Mouse (Mus musculus) limb, embryonic 15.5 days (tissue): ENCODE measurements at regions not wholly inside any gene's neighbourhood (a gene's known extent, or its start where the extent isn't known, plus 50 kb on each side); places are given as distances from the start of the nearest gene placed in this dataset.
"Not testable (repeated sequence)": the region's sequence is repeated elsewhere in the genome, so short reads cannot be mapped to it uniquely, and the experiment has no call there.

Source experiments
- ATAC-seq: fragments of 200-750 bp; cut with Nextera tagmentation; 2 replicates; pipeline ENCODE4 v1.8.0; 2017; ENCODE audit warnings: low read depth, moderate TSS enrichment; ENCODE audit not compliant: insufficient number of reproducible peaks, low FRiP score, low TSS enrichment
- H3K27ac ChIP-seq: fragments of 300-500 bp; sonication (generic); 2 replicates; pipeline ENCODE4 v1.5.1; 2015; ENCODE audit warnings: moderate library complexity, mild to moderate bottlenecking, inconsistent platforms
- H3K27me3 ChIP-seq: fragments of 300-500 bp; sonication (generic); 2 replicates; pipeline ENCODE4 v1.6.1; 2015; ENCODE audit warnings: inconsistent platforms
- H3K36me3 ChIP-seq: fragments of 300-500 bp; sonication (generic); 2 replicates; pipeline ENCODE4 v1.6.1; 2015; ENCODE audit warnings: inconsistent platforms
- H3K4me1 ChIP-seq: fragments of 300-500 bp; sonication (generic); 2 replicates; pipeline ENCODE4 v1.6.1; 2015; ENCODE audit warnings: inconsistent platforms
- H3K4me2 ChIP-seq: fragments of 300-500 bp; sonication (generic); 2 replicates; pipeline ENCODE4 v1.6.1; 2015; ENCODE audit warnings: mild to moderate bottlenecking, inconsistent platforms
- H3K4me3 ChIP-seq: fragments of 300-500 bp; sonication (generic); 2 replicates; pipeline ENCODE4 v1.5.1; 2015; ENCODE audit warnings: mild to moderate bottlenecking, inconsistent platforms
- H3K9ac ChIP-seq: fragments of 300-500 bp; sonication (generic); 2 replicates; pipeline ENCODE4 v1.6.1; 2015; ENCODE audit warnings: inconsistent platforms
- H3K9me3 ChIP-seq: fragments of 300-500 bp; sonication (generic); 2 replicates; pipeline ENCODE4 v1.6.1; 2016; ENCODE audit warnings: inconsistent platforms
- WGBS: fragments of 180-500 bp; shearing (Covaris S2); methylation state at CpG from one replicate; pipeline ENCODE4 v1.1.7; 2015; 5-methylcytosine and 5-hydroxymethylcytosine counted together

DNA sequence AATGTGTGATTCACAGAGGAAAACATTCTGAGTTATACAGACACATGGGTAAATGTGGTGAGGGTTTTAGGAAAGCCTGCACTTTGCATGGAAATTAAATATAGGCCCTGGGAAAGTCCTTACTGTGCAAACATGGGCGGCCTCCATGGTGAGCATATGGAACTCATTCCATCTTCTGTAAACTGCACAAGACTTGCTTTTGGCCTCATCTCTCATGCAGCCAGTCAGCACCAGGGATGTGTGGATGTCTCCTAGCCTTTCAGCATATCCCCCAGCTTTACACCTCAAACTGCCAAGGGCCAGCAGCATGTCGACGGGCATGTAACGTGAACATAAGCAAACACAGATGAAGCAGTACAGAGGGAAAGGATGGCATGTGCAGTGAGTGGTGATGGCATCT, 364.7 kb upstream of the 1700008P02Rik start:
- Histone ChIP-seq H3K9ac (no peak overlapping the region), H3K27me3 (no peaks in the 10 kb centered on the region), H3K4me2 (no peak overlapping the region), H3K4me3 (no peak overlapping the region), H3K36me3 (no peaks in the 10 kb centered on the region), H3K27ac (0 out of 2 replicates have a peak overlapping the region, but pooled peaks have one; percentile 13), H3K9me3 (no peaks in the 10 kb centered on the region), H3K4me1 (no peaks in the 10 kb centered on the region)
- no peak for ATAC-seq
- WGBS: 52% methylated on average over 4 of the region's 4 CpGs

- H3K36me3 ChIP-seq: no peaks in the 10 kb centered on the region
- H3K4me1 ChIP-seq: no peaks in the 10 kb centered on the region
- H3K4me3 ChIP-seq: no peak overlapping the region
- no peak for ATAC-seq
- no peaks in the 10 kb centered on the region for H3K27me3 ChIP-seq
- no peaks in the 10 kb centered on the region for H3K9me3 ChIP-seq
- no peak overlapping the region for H3K4me2 ChIP-seq
- no peak overlapping the region for H3K27ac ChIP-seq
- WGBS: 88% methylated on average over 7 of the region's 7 CpGs
- no peak overlapping the region for H3K9ac ChIP-seq
These were observed 337.4 kb upstream of the 1700008P02Rik start for GRCm38 (mm10) chr3:6957681-6958080.

- Histone ChIP-seq H3K36me3 (no peaks in the 10 kb centered on the region), H3K4me2 (no peak overlapping the region), H3K9me3 (no peaks in the 10 kb centered on the region), H3K27me3 (no peaks in the 10 kb centered on the region), H3K9ac (no peak overlapping the region), H3K27ac (0 out of 2 replicates have a peak overlapping the region, but pooled peaks have one; percentile 14), H3K4me3 (no peak overlapping the region), H3K4me1 (no peaks in the 10 kb centered on the region)
- ATAC-seq: peak; percentile 58; the same call in 1 of the 2 replicates
- WGBS: 37% methylated on average over 4 of the region's 4 CpGs
These were observed 312.4 kb upstream of the 1700008P02Rik start for GRCm38 (mm10) chr3:6932535-6933103.

DNA sequence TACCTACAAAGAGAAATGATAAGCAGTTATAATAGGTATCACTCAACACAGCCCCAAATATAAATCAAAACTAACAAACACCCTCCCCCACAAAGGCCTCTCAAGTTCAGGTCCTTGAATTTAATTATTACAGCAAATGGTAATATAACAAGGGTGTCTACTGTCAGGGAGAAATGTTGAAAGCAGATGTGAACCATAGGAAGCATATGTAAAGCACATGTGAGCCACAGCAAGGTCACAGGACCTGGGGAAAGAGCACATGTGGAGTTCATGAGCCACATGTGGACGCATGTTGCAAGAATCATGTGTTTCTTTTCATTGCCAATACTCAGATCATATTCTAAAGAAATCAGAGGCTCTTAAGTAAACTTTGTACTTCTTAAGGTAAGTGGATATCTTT, 306.5 kb upstream of the 1700008P02Rik start:
- no peaks in the 10 kb centered on the region for H3K4me1 ChIP-seq
- H3K9ac ChIP-seq: no peak overlapping the region
- no peaks in the 10 kb centered on the region for H3K36me3 ChIP-seq
- no peak overlapping the region for H3K4me2 ChIP-seq
- WGBS: 34% methylated on average over 1 of the region's 1 CpGs
- no peaks in the 10 kb centered on the region for H3K27me3 ChIP-seq
- ATAC-seq: no peak
- H3K9me3 ChIP-seq: no peaks in the 10 kb centered on the region
- no peak overlapping the region for H3K4me3 ChIP-seq
- H3K27ac ChIP-seq: no peak overlapping the region

- H3K36me3 ChIP-seq, H3K4me2 ChIP-seq, ATAC-seq, H3K4me1 ChIP-seq, H3K9ac ChIP-seq, H3K27ac ChIP-seq, H3K9me3 ChIP-seq, H3K27me3 ChIP-seq, H3K4me3 ChIP-seq: not testable (repeated sequence)
- 63% methylated on average over 2 of the region's 2 CpGs for WGBS
These were observed 302.4 kb upstream of the 1700008P02Rik start for GRCm38 (mm10) chr3:6922647-6923046.

- Histone ChIP-seq H3K9ac (no peak overlapping the region), H3K27ac (no peak overlapping the region), H3K36me3 (no peaks in the 10 kb centered on the region), H3K9me3 (no peaks in the 10 kb centered on the region), H3K4me2 (no peak overlapping the region), H3K4me1 (no peaks in the 10 kb centered on the region), H3K27me3 (no peaks in the 10 kb centered on the region), H3K4me3 (no peak overlapping the region)
- no peak for ATAC-seq
- 18% methylated on average over 3 of the region's 3 CpGs for WGBS
These were observed 300.0 kb upstream of the 1700008P02Rik start for GRCm38 (mm10) chr3:6920253-6920652.

- no peak overlapping the region for H3K27ac ChIP-seq
- no peaks in the 10 kb centered on the region for H3K4me1 ChIP-seq
- no peak for ATAC-seq
- no peak overlapping the region for H3K9ac ChIP-seq
- H3K4me3 ChIP-seq: no peak overlapping the region
- H3K4me2 ChIP-seq: no peak overlapping the region
- no peaks in the 10 kb centered on the region for H3K36me3 ChIP-seq
- H3K9me3 ChIP-seq: no peaks in the 10 kb centered on the region
- no peaks in the 10 kb centered on the region for H3K27me3 ChIP-seq
- WGBS: 24% methylated on average over 1 of the region's 1 CpGs
These were observed 267.7 kb upstream of the 1700008P02Rik start for GRCm38 (mm10) chr3:6887936-6888335.

GRCm38 (mm10) chr3:6887053-6887700, 266.9 kb upstream of the 1700008P02Rik start:
- no peak for ATAC-seq
- Histone ChIP-seq H3K27me3 (no peaks in the 10 kb centered on the region), H3K36me3 (no peaks in the 10 kb centered on the region), H3K4me3 (no peak overlapping the region), H3K27ac (no peak overlapping the region), H3K9ac (no peak overlapping the region), H3K4me1 (no peaks in the 10 kb centered on the region), H3K4me2 (no peak overlapping the region), H3K9me3 (no peaks in the 10 kb centered on the region)
- WGBS: 35% methylated on average over 7 of the region's 7 CpGs

DNA sequence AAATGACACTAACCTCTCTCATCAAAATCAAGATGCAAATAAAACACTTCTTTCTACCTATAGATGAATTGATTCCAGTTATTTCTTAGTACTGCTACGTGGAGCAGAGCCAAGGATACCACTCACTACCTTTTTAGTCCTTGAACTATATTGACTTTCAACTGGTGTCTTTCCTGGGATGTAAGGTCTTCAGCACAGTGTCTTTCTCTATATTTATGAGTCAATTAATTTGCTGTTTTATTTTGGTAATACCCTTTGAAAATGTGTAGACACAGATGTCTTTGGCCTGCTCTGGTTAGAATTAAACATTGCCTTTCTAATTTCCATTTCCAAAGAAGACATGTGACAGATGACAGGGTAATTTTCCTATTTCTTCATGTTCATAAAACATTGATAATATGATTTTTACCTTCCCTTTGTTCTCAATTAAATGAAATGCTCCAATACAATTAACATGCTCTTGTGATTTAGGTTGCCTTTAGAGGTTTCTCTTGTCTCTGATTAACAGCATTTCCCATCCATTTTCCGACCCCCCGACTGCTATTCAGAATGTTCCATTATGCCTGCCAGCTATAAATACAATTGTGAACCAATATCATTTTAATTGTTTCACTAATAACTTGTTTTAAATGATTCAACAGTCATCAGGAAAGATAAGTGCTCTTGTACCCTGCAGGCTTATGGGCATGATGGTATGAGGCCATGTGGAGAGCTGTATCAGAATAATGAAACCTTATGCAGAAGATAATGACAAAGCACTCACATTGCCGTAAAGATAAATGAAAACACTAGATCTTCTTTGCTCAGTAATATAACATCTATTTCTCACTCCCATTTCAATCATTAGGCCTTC, 266.2 kb upstream of the 1700008P02Rik start:
- WGBS: 60% methylated on average over 4 of the region's 4 CpGs
- no peak for ATAC-seq

GRCm38 (mm10) chr3:6883401-6883800, 263.2 kb upstream of the 1700008P02Rik start:
- no peaks in the 10 kb centered on the region for H3K9me3 ChIP-seq

More for the DNA sequence above, 266.2 kb upstream of the 1700008P02Rik start:
- no peak overlapping the region for H3K27ac ChIP-seq
- H3K4me3 ChIP-seq: no peak overlapping the region
- no peaks in the 10 kb centered on the region for H3K9me3 ChIP-seq
- H3K9ac ChIP-seq: no peak overlapping the region
- no peak overlapping the region for H3K4me2 ChIP-seq
- H3K36me3 ChIP-seq: no peaks in the 10 kb centered on the region
- H3K4me1 ChIP-seq: no peaks in the 10 kb centered on the region
- no peaks in the 10 kb centered on the region for H3K27me3 ChIP-seq

GRCm38 (mm10) chr3:6876265-6876664, 256.0 kb upstream of the 1700008P02Rik start:
- no peak for ATAC-seq
- no peak overlapping the region for H3K9ac ChIP-seq

More at GRCm38 (mm10) chr3:6883401-6883800, 263.2 kb upstream of the 1700008P02Rik start:
- H3K4me3 ChIP-seq: no peak overlapping the region
- 83% methylated on average over 1 of the region's 1 CpGs for WGBS
- ATAC-seq: no peak
- H3K36me3 ChIP-seq: no peaks in the 10 kb centered on the region
- no peaks in the 10 kb centered on the region for H3K4me1 ChIP-seq
- no peak overlapping the region for H3K27ac ChIP-seq
- H3K27me3 ChIP-seq: no peaks in the 10 kb centered on the region
- H3K4me2 ChIP-seq: no peak overlapping the region
- no peak overlapping the region for H3K9ac ChIP-seq

DNA sequence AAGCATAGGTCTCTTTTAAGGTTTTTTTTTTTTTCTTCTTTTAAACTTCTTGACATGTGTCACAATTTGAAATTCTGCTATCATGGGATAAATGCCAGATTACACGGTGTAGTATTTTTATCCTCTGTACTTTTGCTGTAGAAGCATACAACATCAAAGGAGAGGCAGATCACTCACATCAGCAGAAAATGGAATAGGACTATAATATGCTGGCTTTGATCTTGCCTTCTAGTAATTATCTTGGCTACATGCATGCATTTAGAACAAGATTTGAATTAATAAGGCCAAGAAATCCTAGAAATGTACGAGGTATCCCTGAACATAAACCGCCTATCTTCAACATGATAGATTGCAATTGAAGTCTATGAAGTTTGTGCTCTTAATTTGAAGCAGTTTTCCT, 251.9 kb upstream of the 1700008P02Rik start:
- no peaks in the 10 kb centered on the region for H3K36me3 ChIP-seq
- H3K4me1 ChIP-seq: no peaks in the 10 kb centered on the region
- H3K4me3 ChIP-seq: no peak overlapping the region
- H3K9me3 ChIP-seq: no peaks in the 10 kb centered on the region
- H3K27me3 ChIP-seq: no peaks in the 10 kb centered on the region
- no peak overlapping the region for H3K4me2 ChIP-seq
- no peak overlapping the region for H3K27ac ChIP-seq
- no peak overlapping the region for H3K9ac ChIP-seq
- WGBS: 40% methylated on average over 3 of the region's 3 CpGs
- ATAC-seq: no peak

More at GRCm38 (mm10) chr3:6876265-6876664, 256.0 kb upstream of the 1700008P02Rik start:
- no peak overlapping the region for H3K4me2 ChIP-seq
- WGBS: 84% methylated on average over 5 of the region's 5 CpGs
- no peaks in the 10 kb centered on the region for H3K4me1 ChIP-seq
- H3K27me3 ChIP-seq: no peaks in the 10 kb centered on the region
- H3K36me3 ChIP-seq: no peaks in the 10 kb centered on the region
- no peak overlapping the region for H3K27ac ChIP-seq
- H3K9me3 ChIP-seq: no peaks in the 10 kb centered on the region
- H3K4me3 ChIP-seq: no peak overlapping the region
